Mouse (Mus musculus): Measurements from ENCODE around the gene 4932438A13Rik.

4932438A13Rik gene

DNA sequence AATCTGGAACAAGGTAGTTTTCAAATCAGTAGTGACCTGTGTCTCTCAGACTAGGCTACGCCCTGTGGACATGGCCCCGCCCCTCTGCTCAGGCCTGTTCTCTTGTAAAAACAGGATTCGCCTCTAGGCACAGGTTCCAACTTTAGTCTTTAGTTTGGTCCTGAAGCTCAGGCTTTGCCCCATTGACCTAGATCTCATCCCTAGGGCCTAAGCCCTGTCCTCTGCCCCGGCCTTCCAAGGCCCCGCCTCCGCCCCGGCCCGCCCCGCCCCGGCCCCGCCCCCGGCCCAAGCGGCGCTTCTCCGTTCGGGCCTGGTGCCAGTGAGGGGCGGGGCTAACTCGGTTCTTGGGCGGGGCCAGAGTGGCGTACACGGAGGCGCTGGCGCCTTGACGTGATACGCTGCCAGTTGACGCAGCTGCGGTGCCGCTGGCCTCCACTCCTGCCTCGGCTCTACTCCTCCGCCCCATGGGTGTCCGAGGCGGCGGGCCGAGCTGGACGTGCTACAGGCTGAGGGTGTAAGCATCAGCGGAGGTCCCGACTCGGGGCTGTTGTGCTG lies at the start of gene 4932438A13Rik:
TSS of gene 4932438A13Rik (plus strand) at position 384 of the 555 bp plus-strand sequence.
- peak; percentile 71 for DNase-seq (ENCODE audit: low read depth)

- no peak for DNase-seq (ENCODE audit: low read depth)
Observed at GRCm38 (mm10) chr3:36816633-36817032, 46.3 kb upstream of the 4932438A13Rik start.

DNA sequence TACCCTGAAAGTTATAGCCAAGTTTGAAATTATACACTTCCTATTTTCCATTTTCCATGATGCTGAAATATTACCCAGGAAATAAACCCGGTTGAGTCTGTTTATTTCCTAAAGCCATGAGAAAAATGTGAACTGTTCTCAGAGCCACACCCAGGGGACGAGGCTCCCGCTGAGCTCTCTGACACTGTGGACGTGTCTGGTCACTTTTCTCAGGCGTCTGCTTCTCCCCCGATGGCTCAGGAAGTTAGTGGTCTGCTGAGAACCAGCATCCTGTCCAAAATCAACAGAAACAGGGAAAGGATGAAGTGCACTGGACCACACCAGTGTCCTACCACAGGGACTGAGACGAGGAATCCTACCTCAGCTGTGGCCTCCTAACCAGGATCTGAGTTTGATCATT lies 43.5 kb upstream of the 4932438A13Rik start:
- DNase-seq (ENCODE audit: low read depth), result no peak

DNA sequence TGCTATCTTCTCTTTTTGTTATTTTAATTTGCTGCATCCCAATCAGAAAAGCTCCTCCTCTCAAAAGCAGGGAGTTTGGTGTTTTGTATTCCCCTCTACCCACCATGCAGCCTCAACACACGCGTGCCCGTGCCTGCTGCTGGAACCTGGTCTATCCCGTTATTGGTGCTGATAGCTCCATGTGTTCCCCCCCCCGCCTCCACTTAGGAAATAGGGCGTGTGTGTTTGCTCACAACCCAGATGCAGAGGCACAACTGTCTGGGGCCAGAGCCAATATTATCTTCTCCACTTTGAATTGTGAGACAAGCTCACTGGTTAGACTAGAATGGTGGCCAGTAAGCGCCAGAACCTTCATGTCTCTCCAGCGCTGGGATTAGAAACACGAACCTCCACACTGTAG lies 41.9 kb upstream of the 4932438A13Rik start:
- no peak for DNase-seq (ENCODE audit: low read depth)

GRCm38 (mm10) chr3:36825098-36825497 lies 37.8 kb upstream of the 4932438A13Rik start:
- no peak for DNase-seq (ENCODE audit: low read depth)

DNA sequence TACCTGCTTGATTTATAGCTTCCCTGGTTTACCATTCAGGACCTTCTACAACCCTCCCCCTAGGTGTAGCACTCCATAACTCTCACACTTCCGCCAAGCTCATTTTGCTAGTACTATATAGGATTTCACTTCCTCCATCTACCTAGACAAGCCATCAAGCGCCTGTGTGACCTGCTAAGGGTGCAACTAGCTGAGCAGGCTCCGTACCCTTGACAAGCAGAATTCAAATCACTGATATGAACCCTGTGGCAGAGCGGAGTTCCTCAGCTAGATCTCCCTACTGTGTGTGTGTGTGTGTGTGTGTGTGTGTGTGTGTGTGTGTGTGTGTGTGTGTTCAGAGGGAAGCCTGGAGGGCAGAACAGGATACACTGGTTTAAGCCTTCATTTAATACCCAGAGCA lies 37.4 kb upstream of the 4932438A13Rik start:
- DNase-seq (ENCODE audit: low read depth), result no peak

- no peak for DNase-seq (ENCODE audit: low read depth)
Observed at GRCm38 (mm10) chr3:36827274-36828025, 35.5 kb upstream of the 4932438A13Rik start.

DNA sequence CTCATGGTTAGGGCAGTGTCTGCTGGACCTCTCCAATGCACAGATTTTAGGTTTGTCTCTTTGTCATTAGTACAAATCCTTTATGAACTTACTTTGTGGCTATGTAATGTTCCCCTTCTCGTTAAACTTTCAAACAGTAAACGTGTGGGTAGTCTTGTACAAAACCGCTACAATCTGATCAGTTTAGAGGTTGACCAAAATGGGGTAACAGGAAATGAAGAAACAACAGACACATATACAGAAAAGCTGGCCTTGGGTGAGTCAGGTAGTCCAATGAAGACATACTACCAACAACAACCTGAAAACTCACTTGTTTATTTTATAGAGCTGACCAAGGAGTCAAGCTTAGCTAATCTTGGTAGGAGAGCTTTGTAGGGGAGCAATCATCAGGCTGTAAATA lies 32.7 kb upstream of the 4932438A13Rik start:
- no peak for DNase-seq (ENCODE audit: low read depth)

DNA sequence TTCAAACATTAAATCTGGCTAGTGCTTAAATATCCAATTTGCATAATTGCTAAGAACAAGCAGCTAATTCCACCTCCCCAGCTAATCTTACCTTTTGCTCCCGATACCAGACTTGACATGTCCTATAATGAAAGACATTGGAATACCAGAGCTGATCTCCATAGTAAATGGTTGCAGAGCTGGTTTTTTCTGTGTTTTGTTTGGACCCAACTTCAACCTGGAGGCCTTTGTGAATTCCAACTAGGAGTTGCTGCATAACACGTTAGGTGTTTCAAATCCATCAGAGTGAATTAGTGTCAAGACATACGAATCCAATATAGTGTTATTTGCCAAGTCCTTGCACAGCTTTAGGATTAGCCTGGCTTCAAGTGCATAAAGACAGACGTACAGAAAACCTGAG lies 28.5 kb upstream of the 4932438A13Rik start:
- DNase-seq (ENCODE audit: low read depth), result no peak

GRCm38 (mm10) chr3:36834832-36835231 lies 28.1 kb upstream of the 4932438A13Rik start:
- DNase-seq (ENCODE audit: low read depth), result no peak

GRCm38 (mm10) chr3:36835525-36836203 lies 27.2 kb upstream of the 4932438A13Rik start:
- no peak for DNase-seq (ENCODE audit: low read depth)

- no peak for DNase-seq (ENCODE audit: low read depth)
Observed at GRCm38 (mm10) chr3:36836833-36837232, 26.1 kb upstream of the 4932438A13Rik start.

- DNase-seq (ENCODE audit: low read depth), result no peak
Observed at GRCm38 (mm10) chr3:36840650-36841555, 22.0 kb upstream of the 4932438A13Rik start.

DNA sequence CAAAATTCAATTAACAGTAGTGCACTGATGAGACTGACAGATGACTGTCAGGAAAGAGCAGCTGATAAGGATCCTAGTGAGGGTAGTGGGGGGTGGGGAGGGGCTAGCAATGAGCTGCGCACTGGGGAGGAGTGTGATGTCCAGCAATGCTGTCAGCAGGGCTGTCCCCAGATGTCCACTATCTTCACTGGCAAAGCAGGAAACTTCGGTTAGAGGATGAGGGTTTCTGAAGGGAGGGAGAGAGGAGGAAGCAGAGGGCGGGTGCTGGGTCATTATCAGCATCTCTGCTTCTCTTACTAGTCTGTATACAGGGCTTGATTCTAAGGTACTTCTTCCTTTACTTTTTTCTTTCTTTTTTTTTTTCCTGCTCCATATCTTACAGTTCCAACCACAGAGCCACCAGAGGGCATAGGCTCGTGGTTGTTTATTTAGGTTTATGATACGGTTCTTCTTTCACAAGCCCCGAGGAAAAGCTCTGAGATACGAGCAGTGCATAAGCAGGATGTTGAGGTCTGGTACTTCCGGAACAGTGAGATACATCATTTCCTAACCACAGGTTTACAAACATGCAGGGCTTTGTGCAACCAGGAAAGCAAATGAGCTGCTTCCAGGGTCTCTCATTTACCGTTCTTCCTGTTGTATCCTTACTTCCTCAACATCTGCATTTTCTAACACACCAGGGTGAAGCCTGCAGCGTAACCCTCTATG lies 9.0 kb upstream of the 4932438A13Rik start:
- DNase-seq (ENCODE audit: low read depth), result no peak

GRCm38 (mm10) chr3:36861411-36862410 lies 1.2 kb upstream of the 4932438A13Rik start:
- DNase-seq (ENCODE audit: low read depth), result no peak

DNA sequence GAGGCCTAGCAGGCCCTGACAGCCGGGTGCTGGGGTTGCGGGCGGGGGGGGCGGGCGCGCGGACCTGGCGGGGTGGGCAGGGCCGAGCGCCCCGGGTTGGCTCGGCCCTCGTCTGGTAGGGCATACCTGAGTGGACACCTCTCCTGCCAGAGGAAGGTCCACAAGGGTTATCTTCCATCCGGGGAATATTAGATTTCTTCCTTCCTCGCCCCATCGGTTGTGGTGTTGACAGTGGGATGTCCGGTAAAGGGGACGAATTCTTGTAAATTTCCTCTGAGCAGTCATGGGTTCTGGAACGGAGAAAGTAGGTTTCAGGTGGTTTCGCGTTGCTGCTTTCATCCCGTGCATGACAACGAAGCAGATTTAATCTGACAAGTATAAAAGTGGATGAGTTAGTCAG lies 523 bp downstream of the 4932438A13Rik start:
- no peak for DNase-seq (ENCODE audit: low read depth)

GRCm38 (mm10) chr3:36863881-36864280 lies 977 bp downstream of the 4932438A13Rik start:
- no peak for DNase-seq (ENCODE audit: low read depth)

- no peak for DNase-seq (ENCODE audit: low read depth)
Observed at GRCm38 (mm10) chr3:36864466-36864865, 1.6 kb downstream of the 4932438A13Rik start.

GRCm38 (mm10) chr3:36905372-36905771 lies 42.5 kb downstream of the 4932438A13Rik start:
- DNase-seq (ENCODE audit: low read depth), result no peak

- no peak for DNase-seq (ENCODE audit: low read depth)
Observed at GRCm38 (mm10) chr3:36917832-36918231, 54.9 kb downstream of the 4932438A13Rik start.

Data from fibroblast of lung, adult 2 months (primary cell).